Mouse (Mus musculus) naive thymus-derived CD4-positive, alpha-beta T cell, adult 2 months (primary cell): ENCODE measurements around the gene Aff3.

Experiments
- DNase-seq: peaks from one replicate; pipeline ENCODE4 v3.0.0-alpha.2; 2011; ENCODE audit warnings: low read depth

The Aff3 gene

DNA sequence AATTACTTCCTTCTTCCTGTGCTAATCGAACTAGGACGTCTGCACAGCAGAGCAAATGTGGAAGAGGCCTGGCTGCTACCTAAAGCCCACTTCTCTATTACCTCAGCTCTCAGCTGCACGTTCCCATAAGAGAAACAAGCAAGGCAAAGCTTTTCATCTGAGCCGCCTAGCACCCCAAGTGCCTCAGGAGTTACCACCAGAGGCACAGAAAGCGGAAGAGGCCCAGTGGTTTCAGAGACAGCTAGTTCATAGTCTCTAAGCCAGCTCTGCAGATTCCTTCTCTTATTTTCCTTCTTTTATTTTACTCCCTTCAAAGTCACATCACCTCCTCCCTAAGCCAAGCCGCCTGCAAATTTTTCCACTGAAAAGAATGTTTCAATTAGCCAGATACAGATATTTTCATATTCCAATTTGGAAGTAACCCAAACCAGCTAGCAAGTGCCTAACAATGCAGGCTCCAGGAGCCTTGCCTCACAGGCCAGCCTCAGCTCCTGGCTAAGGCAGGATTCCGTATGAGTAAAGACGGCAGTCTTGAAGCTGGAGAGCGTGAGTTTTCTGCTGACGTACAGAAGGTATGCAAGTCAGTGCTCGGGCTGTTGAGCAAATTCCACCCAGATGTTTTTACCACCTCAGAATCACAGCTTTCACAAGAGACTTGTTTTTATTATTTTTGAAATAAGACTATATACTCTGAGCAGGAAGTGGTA is 62.8 kb downstream of the Aff3 start:
- DNase-seq, result peak; percentile 53

DNA sequence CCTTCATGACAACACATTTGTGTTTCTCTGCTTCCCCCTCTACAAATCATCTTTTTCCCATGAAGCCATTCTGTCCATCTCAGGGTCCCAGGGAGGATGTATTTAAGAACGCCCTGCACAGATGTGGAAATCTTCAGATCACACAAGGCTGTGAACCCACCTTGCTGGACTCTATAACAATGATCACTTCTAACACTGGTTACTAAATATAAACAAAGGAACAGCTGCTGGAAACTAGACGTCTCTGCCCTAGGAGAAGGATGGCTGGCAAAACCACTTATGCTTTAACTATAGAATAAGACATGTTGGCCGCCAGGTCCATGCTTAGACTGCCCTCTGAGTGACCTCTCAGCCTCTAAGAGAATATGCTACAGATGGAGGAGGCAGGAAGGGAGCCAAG is 69.4 kb downstream of the Aff3 start:
- DNase-seq, result no peak

DNA sequence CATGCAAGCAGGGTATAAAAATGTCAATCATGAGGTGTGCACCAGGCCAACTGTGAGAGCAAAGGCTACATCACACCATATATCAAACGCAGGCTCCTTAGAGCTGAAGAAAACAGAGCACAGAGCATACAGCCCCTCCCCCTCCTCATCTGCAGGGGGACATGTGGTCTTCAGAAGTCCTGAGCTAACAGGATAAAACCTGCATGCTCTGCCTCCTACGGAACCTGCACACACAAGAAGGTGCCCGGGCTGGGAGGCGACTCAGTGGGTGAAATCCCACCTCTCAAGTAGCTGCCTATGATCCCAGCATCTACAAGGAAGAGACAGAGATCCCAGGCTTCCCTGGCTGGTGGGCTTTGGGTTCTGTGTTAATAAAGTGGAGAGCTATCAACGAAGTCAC is 70.0 kb downstream of the Aff3 start:
- no peak for DNase-seq

DNA sequence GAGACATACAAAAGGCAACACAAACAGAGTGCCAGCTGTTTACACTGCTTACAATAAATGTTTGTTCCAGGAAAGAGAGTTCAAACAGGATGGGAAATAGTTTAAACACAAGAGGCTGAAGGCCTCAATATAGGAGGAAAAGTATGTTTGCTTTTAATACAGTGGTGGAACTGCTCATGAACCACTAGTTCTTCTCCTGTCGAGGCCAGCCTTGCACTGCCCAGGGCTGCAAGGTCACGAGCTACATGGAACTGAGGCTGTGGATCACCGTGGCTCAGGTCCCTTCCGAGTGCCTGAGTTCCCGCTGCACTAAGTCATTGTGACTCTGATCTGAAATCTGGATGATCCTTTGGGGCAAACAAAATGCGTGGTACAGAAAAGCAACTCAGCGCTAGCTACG is 73.6 kb downstream of the Aff3 start:
- no peak for DNase-seq

DNA sequence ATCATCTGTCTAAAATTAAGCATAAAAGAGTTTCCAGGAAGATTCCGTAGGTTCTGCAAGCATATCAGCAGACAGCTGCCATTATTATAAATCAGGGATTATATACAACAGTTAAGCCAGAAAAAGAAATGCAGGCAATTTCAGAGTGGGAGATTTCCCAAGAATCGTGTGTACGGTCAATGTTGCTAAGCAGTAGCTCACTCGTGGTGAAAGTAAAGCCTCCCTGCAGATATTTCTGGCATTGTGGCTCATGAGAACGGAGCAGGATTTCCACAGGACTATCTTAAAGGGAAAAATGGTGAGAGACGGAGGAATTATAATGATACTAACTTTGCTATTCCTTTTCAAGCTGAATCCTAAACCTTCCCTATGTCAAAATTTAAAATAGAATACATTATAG is 76.0 kb downstream of the Aff3 start:
- no peak for DNase-seq

DNA sequence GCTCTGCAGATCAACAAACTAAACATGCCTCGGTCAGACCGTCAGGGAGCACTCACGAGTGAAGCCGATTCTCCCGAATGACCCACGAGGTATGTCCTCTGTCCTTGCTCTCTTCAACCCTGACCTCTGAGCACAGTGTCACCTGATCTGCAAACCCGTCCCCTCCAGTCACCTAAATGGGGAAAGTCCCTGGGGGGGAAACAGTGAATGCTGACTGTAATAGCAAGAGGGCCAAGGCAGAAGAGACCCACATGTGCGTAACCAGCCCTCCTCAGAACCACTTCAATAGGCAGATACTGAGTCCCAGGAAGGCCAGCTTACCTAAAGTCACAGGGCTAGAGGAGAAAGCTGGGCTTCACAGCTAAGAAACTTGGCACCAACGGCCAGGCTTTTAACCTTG is 82.4 kb downstream of the Aff3 start:
- DNase-seq, result no peak

DNA sequence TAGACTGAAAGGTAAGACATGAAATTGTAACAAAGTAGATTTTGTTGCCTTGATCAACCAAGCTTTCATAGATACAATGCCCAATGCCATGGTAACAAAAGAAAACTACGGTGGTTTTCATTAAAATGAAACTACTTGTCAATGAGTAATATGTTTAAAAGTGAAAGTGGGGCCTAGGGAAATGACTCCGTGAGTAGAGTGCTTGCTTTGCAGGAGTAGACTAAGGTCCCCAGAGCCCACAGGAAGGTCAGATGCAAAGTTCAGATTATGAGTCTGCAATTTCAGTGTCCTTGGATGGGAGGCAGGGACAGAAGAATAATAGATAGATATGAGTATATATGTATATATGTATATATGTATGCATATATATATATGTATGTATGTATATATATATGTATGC is 84.2 kb downstream of the Aff3 start:
- DNase-seq, result no peak

DNA sequence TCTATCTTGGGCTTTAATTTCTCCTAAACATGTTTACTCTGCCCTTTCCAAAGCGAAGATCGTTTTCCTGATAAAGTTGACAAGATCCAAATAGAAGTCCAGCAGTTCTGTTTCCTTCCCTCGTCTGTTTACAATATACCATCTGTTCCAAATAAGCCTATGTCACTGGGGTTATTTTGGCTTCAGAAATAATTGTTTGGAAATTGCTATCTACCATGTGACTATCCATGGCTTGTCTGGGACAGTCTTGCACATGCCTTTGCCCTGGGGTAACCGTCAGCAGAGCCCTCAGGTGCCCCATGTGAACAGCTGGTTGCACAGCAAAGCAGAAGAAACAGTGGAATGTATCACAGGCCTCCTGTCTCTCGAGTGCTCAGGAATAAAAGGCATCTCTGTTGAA is 86.4 kb downstream of the Aff3 start:
- no peak for DNase-seq

DNA sequence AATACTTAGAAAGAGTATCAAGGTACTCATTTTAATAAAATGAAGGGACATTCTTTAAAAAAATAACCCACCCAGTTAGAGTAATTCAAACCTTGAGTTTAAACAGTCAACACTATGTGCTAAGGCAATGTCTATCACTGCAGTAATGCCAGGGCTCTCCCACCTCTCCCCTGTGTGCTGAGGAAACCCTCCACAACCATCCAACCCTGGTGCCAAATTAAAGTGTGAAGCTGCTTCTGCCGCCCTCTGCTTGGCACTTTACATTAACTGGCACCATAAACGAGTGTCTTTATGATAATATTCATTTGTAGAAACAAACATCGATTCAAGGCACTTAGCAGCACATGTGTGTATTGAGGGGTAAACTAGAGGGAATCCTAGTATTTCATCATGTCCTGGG is 97.0 kb downstream of the Aff3 start:
- no peak for DNase-seq

DNA sequence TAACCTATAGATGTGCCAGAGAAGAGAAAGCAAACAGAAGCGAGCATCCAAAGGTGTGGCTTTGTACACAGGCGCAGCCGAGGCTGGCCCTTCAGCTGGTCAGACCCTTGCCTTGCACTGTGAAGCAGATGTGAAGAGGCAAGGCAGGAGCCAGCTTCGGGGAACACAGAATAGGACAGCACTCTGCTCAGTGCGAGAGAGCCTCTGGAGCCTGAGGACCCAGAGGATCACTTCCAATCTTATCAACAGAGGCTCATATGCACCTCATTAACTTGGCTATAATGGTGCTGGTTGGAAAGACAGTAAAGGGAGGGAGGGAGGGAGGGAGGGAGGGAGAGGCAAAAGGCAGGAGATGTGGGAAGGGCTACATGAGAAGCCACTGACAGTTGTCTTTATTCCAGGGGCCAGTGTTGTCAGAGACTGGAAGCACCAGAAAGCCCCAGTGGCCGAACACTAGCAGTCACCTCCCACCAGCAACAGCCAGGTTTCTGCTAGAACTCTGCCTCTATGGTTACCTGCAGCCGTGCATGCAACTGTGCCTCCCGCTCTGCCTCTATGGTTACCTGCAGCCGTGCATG is 98.6 kb downstream of the Aff3 start:
- DNase-seq, result no peak

DNA sequence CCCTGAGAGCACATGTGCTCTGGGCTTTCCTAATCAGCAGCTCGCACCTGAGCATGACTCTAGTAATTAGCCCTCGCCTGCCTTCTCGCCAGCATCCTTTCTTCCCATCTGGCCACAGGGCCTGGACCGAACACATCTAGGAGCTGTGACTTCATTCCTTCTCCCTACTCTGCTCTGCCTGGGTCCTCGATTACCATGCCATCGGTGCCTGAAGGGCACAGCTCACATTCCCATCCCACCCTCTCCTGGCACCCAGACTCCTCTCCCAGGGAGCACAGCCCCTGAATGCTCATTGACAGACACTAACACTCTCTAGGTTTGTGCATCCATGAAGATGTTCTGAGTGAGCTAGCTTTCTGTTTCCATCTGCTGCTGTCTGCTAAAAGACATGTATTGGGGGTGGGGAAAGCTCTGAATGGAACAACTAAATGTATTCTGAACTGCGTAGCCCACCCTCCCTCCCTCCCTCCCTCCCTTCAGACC is 99.4 kb downstream of the Aff3 start:
- no peak for DNase-seq

DNA sequence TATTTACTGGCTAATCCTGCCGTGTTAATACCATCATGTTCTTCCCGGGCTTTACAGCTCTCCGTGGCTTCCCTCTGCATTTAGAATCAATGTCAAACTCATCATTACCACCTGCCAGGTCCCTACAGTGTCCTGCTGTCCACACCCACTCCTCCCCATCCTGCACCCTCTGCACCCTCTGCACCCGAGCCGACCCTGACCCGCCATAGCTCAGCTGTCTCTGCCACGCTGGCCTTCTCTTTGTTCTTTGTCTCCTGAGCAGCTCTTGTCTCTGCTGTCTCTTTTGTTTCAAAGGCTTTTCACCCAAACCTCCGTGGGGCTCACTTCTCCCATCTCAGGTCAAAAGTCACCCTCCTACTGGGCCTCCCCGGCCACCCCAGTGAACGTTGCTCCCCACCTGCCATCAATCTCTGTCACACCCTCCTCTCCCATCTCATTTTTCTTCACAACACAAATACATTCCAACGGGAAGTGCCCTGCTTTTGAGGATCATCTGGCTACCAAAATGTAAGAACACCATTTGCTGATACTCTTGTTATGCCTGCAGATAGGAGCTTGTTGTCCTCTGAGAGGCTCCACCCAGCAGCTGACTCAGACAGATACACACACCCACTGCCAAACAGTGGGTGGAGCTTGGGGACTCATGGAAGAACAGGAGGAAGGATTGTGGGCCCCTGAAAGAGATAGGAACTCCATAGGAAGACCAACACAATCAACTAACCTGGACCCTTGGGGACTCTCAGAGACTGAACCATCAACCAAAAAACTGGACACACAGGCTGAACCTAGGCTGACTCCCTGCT is 102.2 kb downstream of the Aff3 start:
- DNase-seq, result no peak

DNA sequence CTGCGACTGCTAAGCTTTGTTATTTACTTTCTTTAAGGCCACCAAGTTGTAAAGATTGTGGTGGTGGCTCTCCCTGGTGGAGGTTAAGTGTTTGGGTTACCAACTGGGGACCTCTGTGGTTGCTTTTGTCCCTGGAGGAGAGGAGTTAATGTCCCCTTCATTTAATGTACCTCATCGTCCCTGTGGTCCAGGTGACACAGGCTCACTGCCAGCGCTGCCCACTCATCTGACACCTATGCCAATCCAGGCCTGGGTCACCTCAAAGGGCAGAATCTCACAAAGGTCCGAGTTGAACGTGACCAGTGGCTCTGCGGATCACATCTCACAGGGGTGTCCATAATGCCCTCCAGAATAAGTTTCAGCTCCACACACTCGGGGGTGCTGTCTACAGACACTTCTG is 103.4 kb downstream of the Aff3 start:
- no peak for DNase-seq

DNA sequence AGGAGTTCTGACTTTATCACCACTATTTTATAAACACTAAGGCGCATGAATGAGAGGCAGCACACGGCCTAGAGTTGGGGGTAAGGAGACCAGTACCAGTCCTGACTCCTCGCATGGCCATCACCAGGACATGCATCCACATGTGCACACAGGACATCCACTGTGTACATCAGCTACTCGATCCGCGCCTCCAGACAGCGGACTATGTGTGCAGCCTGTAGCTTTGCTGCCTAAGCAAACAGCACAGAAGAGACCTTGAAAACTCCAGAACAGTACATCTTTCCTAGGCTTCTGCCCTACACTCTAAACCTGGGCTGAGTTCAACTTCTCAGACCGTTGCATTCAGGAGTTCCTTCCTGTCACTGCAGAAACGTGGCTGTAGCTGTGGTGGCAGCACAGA is 104.1 kb downstream of the Aff3 start:
- no peak for DNase-seq

DNA sequence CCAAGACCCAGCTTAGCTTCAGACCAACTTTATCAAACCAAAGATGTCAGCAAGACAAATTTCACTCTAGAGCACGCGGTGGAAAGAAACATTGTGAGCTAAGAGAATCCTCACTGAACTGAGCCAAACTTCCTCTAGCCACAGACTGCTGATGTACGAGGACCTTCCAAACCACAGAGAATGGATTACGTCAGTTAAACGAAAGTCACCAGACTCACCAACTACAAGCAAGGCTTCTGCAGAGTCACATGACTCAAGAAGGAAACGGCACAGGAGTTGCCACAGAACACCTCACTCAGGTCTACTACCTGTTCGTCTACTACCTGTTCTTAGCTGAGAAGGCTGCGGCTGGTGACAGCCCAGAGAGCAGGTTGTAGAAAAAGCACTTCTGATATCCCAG is 107.1 kb downstream of the Aff3 start:
- peak; percentile 88 for DNase-seq

DNA sequence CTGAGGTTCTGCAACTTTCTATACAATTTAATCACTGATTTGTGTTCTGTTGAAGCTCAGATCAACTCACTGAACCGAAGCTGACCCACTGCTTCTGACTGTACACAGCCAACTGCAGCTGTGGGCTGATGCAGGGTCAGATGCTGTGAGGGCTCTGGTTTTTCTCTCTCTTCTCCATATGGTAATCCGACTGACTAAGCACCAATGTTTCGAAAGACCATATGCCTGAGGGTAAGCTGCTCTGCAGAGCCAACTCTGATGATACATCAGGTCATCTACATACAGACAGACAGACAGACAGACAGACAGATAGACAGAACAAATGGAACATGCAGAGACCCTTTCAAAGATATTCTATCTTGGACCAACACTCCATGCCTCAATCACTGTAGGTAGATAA is 110.2 kb downstream of the Aff3 start:
- no peak for DNase-seq

DNA sequence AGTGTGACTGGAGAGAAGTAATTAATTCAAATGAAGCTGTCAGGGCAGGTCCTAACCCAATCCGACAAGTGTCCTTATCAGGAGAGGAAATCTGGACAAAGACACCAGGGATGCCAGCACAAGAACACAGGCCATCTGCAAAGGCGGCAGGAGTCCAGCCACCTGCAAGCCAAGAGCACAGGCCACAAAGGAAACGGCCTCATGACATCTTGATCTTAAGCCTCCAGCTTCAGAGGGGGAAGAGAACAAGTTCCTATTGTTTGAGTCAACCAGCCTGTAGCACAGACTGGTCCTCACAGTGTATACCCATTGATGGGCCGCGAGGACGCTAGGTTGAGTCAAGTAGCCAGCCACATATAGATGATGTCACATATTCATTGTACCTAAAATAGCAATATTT is 111.7 kb downstream of the Aff3 start:
- no peak for DNase-seq

DNA sequence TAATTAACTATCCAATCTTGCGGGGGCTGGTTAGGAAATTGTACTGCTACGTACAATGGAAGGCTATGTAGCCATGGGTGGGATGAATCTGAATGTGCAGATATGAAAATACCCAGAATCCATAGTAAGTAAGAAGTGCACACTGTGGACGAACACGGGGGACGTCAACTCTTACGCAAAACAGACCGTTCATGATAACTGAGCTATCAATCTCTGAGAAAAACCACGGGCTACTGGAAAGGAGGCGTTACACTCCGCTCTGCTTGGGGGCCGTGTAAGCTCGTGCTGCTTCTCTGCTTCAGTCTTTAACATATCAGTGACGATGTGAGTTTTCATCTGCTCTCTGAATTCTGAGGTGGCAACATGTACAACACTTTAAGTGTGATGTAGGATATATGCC is 114.2 kb downstream of the Aff3 start:
- DNase-seq, result no peak

DNA sequence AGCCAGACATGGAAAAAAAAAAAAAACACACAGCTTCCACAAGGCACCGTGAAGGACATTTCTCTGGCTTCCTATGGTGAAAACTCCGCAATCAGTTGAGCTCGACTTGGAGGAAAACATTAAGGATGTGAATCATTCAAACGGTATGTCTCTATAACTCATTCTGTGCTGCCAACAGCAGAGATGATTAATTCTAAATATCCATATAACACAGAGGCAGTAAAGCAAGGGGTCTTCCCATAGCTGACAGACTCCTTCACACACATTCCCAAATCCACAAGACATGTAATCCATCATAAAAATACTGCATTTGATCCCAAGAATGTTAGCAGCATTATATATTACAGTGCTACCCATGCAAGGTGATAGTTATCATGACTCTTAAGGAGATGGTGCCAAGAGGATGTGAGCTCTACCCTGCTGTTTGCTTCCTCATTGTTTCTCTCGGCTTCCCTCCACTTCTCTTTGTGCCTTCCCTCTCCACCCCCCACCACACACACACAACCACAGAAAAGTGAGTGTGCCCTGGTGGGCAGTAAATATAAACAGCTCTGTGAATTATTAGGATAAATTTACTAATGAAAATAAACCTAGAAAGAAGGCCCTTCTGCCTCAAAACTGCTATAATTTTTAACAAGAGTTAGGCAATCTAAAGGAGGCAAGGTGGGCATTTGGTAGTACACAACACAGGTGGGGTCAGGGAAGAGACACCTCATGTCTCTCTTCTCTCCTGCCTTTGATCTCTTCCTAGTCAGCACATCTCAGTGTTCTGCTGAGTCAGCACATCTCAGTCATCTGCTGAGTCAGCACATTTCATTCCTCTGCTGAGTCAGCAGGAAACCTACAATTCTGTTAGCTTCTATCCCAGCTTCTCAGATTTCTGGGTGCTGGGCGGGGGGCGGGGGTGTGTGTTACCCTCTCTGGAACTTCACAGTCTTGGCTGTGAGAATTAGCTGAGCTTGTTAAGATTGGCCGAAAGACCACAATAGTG is 115.8 kb downstream of the Aff3 start:
- DNase-seq, result no peak

DNA sequence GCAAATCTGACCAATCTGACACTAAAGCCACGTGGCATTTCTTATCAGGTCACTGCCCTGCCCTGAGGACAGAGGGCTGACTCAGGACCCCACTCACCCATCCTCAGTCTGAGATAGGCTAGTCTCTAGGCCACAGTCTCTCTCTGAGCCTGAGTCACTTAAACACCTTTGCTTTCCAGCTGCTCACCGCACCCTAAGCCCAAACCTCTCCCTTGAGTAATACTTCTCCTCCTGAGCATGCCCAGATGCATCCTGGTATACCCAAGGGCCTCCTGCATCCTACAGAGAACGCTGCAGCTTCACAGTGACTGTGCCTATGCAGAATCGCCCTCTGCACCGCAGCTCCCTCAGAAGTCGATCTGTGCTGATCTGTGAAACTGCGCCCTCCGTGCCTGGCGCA is 117.1 kb downstream of the Aff3 start:
- DNase-seq, result no peak

DNA sequence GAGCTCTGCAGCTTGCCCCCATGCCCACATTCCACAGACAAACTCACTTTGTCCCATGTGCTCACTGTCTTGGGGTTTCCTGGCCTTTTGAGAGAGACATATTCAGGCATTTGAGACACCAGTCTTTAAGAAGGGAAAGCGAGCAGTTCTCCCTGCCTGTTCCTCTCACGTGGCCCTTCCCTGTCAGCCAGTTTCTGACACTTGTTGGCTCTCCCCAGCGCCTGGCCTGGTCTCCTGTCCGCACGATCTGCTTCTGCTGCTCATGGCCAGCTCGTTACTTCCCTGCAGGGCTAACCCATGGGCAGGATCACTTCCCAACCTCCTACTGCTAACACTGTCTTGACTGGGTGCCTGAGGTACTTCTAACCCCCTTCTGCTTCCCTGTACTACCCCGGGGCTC is 118.1 kb downstream of the Aff3 start:
- no peak for DNase-seq

DNA sequence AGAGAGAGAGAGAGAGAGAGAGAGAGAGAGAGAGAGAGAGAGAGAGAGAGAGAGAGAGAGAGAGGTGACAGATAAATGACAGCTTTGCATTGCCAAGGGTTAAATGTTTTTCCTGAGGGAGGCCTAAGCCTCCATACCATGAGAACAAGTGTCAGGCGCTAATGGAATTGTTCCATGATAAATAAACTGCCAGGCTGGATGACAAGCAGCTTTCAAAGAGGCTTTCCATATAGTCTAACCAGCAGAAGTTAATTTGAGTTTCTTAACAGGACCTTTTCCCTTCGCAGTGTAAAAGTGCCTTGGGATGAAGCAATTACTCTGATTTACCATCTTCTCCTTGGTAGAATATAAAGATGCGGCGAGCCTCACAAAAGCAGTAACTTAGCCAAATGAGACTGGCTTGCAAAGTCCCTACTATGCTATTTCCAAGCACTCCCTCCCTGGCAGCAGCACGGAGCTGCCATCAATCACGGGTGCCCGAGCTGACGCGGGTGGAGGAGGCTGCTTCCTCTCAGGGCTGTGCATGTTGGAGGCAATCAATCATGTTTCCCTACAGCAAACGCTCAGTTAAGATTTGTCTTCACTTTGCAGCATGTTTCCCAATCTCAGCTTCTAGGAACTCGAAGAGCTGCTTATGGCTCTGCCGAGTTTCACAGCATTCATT is 119.3 kb downstream of the Aff3 start:
- DNase-seq, result no peak
